Mouse (Mus musculus) liver, adult (tissue): ENCODE measurements around the gene Elmod2.

Experiments used
- GATA4 ChIP-seq: IDR thresholded peaks from 2 replicates; pipeline ENCODE4 v1.6.1; 2014; ENCODE audit warnings: mild to moderate bottlenecking, low read length; ENCODE audit not compliant: insufficient replicate concordance

Gene Elmod2

GRCm38 (mm10) chr8:83304946-83305345, 27.3 kb downstream of the Elmod2 start:
- TF ChIP-seq GATA4: no peak

GRCm38 (mm10) chr8:83300135-83300534, 32.2 kb downstream of the Elmod2 start:
- TF ChIP-seq GATA4: no peak

- TF ChIP-seq GATA4: no peak
Observed at GRCm38 (mm10) chr8:83297375-83297774, 34.9 kb downstream of the Elmod2 start.

GRCm38 (mm10) chr8:83290176-83290575, 42.1 kb downstream of the Elmod2 start, which contains the start of gene Ucp1:
Gene Ucp1 (plus strand): TSS chr8:83290352.
- no peak for TF ChIP-seq GATA4

GRCm38 (mm10) chr8:83285391-83285790, 46.9 kb downstream of the Elmod2 start:
- TF ChIP-seq GATA4: no peak

GRCm38 (mm10) chr8:83278431-83278830, 53.9 kb downstream of the Elmod2 start:
- TF ChIP-seq GATA4: no peak

GRCm38 (mm10) chr8:83274470-83274869, 57.8 kb downstream of the Elmod2 start:
- TF ChIP-seq GATA4: no peak

- no peak for TF ChIP-seq GATA4
Observed at GRCm38 (mm10) chr8:83272464-83272863, 59.8 kb downstream of the Elmod2 start.

GRCm38 (mm10) chr8:83271172-83271571, 61.1 kb downstream of the Elmod2 start:
- TF ChIP-seq GATA4: no peak
